Mouse (Mus musculus): ENCODE measurements around the gene Zmynd19.
A peak's percentile ranks its signal among the peaks of the same experiment; 100 is the strongest.

GRCm38 (mm10) chr2:24962304-24963000 is 12.9 kb downstream of the Zmynd19 start, which contains the start of gene Dph7:
- TF ChIP-seq CTCF (IDR thresholded peaks at IDR 0.05; ENCODE audit: control insufficient read depth, insufficient read depth, low read length) (peak; percentile 93), POLR2A (IDR thresholded peaks at IDR 0.05; ENCODE audit: borderline replicate concordance, control insufficient read depth, low read depth, low read length) (peak; percentile 81; the same call in 1 of the 2 replicates)

All from bone marrow, adult 2 months (tissue).